Mouse (Mus musculus): ENCODE results near the gene Yes1.
A peak's percentile ranks its signal among the peaks of the same experiment; 100 is the strongest.
"Not testable (repeated sequence)": the region's sequence is repeated elsewhere in the genome, so short reads cannot be mapped to it uniquely, and the experiment has no call there.

The Yes1 gene

DNA sequence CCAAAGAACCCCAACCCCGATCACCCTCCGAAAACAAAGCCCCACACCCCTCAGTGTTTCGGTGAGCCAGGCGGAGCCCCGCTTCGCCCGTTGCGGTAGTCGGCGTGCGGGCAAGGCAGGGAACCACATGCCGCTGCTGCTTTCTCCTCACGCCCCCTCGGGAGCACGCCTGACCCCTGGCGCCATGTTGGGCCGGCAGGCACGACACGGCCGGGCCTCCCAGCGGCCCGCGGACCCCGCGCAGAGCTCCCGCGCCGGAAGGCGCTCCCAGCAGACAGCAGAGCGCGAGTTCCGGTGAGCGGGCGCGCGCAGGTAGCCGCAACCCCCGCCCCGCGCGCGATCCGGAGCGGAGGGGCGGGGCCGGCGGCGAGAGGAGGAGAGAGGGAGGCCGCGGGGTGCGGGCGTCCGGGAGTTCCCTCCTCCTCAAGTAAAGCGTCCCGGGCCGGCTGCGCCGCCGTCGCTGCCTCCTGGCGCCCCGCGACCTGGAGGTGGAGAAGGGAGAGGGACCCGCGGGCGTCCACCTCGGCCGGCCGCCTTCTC is at the start of gene Yes1:
Yes1 (plus strand) TSS at position 371 of the 540 bp plus-strand sequence.
- DNase-seq, result peak; percentile 91

DNA sequence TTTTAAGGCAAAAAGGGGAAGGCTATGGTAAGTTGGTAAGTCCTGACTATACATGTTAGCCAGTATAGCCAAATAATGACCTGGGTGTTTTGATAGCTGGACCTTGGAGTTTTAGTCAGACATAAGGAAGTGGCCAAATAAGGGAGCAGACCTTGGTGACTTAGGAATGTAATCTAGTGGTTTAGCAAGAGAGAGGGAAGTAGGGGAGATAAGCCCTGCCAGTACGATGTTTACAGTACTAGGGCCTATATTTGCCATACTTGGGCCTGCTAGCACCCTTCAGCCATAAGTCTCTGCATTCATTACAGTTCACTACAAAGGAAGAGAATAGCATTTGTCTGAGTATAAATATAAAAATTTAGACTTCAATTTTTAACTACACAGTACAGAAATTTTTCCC is 46.3 kb upstream of the Yes1 start:
- no peak for DNase-seq

DNA sequence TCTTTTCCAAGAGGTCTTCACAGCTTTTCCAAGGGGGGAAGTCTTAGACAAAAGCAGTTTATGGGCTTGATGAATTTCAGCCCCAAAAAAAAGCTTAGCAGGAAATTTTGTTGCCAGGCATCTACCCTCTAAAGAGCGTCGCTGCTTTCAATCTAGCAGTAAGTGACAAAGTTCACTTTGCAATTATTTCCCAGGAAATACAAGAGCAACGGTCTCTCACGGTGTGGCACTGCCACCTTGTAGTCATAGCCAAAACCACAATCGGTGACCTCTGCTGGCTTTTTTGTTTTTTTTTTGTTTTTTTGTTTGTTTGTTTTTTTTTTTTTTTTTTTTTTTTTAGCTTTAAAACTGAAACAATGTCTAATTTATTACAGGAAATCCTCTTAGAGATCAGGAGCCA is 39.2 kb upstream of the Yes1 start:
- DNase-seq, result no peak

DNA sequence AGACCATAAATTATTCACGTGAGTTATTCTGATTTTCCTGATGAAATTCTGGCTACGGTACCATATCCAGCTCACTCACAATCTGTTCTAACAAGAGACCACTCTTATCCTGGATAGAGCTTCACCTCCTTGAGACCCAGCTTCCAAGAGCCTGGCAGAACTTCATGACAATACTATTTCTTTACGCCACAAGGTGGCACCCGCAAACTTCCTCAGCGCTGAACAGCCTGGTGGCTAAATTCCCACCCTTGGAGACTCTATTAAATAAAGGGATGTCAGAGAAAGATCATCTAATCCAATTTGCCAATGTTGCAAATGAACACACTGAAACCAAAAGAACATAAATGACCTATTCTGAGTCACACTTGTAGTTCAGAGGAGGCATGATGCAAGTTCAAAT is 22.8 kb upstream of the Yes1 start:
- DNase-seq, result peak; percentile 68

DNA sequence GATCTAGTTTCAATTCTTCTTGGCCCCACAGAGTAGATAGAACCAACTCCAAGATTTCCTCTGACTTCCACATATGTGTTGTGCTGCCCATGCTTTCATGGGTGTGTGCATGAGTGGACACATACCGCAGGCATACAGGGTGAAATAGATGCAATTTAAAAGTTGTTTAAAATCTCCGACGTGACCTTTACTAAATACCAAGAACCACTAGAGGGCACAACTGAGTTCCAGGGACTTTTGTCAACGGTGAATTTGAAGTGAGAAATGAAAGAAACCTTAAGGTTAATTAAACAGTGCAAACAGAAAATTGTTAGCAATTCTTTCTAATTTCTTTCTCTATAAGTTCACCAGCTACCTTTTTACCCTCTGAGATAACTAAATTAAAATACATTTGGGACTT is 17.2 kb upstream of the Yes1 start:
- DNase-seq, result peak; percentile 52

DNA sequence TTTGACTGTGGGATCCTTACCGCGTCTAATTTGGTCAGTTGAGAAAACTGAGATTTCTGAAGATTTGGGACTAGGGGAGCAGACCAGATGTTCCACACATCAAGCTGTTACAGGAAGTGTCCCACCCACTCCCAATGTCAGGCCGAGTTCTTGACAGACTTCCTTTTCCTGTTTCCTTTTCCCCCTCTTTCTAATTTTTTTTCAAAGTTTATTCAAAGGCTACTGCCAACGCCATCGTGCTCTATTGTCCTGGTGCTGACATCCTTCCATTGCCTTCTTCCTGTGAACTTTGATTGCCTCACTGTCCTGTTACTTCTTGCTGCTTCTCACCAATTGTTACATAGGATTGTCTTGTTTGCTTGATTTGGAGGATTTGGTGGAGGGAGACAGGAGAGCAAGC is 16.6 kb upstream of the Yes1 start:
- no peak for DNase-seq

DNA sequence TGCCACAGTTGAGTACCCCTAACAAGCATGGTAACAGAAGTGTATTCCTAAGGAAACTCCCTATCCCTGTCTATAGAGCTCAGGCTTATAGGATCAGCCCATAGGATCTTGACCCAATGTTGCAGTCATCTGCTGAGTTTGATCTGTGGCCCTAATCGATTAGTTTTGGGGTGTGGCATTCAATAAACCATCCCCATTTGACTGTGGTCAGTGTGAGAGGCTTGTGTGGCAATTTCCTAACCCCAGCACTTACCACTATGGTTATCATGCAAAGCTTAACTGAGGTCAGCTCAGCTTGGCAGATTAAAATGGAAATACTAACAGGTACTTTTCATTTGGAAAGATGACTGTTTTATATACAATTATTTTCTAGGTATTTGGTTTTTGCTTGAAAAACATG is 5.1 kb upstream of the Yes1 start:
- no peak for DNase-seq

DNA sequence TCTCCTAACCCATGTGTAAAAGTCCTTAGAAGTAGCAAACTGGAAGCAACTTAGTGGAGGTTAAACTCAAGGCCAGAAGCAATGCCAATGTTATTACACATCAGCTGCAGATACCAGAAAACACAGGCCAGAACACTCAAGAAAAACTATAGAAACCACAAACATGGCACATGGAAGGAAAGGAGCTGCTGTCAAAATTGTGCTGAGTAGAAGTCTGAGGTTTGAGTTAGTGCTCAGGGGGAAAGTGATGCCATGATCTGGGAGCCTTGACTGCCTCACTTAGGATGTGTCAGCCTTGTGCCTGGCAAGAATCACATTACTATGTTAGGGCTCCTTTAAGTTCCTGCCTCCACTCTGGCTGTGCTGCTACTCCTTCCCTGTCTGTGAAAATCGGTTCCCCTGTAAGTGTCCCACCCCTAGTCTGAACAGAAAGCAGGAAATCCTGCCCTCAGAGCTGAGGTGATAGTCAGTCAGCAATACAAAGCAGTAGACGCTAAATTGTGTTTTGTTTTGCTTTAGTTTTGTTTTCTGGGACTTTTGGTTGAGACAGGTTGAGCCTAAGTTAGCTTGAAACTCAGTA is 3.1 kb upstream of the Yes1 start:
- no peak for DNase-seq

DNA sequence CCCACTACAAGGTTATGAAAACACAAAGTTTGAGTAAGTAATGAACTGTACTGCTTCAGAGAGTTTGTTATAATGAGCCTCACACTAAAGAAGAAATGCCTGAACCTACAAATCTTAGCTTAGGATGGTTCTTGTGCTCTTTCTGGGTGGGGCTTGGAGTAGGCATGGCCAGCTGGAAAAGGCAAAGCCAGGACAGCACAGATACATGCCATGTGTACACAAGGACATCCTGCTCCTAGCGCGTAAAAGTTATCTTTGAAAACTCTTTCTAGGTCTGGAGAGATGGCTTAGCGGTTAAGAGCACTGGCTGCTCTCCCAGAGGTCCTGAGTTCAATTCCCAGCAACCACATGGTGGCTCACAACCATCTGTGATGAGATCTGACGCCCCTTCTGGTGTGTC is 2.5 kb upstream of the Yes1 start:
- DNase-seq, result no peak

DNA sequence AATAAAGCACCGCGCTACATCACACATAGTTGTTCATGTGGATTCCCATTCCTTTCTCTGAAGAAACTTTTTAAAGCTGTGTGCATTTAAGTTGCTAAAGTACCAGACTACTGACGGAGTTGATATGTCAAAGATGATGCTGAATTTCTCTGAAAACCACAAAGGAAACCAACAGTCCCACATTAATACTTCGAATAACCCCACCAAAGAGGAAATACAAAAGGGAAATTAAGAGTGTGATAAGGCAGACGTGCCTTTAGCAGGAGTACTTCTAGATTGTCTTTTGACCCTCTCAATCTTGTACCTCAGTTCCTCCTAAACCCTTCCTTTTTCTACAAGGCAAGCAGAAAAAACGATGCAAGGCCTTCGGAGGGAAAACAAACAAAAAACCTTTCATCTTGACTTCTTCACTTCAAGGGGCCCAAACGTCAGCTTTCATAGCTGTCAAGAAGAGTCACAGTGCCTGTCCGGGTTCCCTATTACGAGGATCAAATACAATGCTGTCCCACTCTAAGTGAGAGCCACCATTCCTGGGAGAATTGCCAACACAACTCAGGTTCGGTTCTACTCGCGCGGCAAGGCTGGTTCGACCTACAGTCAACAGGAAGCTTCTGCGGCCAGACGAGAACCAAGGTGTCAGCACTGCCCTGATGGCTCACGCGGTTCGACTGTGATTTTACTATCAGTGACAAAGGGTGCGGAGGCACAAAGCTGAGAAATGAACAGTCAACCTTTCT is 739 bp upstream of the Yes1 start:
- no peak for DNase-seq

DNA sequence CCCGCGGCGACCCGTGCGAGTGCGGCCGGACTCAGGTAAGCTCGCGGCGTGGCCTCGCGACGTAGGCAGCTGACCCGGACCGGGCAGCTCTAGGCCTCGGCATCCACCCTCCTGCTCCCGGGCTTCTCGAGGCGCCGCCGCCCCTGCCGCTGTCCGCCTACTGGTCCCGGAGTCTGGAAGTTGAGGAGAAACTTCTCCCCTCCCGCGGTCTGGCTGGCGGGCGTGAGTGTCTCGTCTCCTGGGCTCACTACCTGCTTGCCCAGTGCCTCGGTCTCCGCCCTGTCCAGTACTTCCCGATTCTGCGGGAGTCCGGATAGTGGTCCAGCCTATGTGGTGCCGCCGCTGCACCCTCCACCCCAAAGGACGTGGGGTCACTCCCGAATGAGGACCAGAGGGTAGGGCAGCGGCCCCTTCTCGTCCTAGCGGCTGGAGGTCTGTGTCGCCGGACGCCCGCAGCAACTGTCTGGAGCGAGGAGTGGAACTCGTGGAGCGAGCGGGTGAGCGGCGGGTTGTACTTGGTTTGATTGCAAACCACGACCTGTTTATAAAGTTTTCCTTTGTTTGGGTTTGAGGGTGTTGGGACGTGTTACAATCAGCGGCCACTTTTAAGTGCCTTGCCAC is 480 bp downstream of the Yes1 start:
- no peak for DNase-seq

DNA sequence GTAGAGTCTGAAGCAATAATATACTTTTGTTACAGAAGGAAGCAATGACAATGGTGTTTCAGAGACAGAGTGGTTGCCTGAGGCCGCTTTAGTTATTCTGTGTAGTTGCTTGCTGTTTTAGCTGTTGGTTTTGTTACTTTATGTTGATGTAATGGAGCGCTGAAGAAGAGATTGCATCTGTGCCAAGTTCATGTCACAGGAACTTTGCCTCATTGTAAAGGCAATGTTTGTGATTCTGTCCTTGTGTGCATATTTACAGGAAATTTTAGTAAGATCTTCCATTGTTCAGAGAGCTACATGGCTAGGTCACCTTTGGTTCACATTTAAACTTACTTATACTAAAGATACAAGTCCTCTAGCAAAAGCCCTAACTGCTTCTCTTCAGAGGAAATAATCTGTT is 3.3 kb downstream of the Yes1 start:
- DNase-seq, result no peak

DNA sequence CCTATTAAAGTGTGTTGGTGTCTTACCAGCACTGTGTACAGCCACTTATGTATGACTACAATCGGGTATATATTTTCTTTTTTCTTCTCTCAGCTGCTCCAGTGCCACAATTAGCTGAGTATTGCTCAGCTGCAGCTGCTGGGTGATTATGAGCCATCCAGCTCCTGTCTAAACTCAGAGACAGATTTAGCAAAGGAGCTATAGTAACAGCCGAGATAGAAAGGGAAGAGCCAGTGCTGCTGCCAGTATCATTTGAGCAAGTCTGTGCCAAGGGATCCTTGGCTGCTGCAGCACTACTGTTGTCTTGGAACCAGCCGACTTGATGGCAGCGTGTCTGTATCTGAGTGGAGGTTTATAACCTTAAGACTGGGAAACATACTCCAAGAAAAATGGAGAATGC is 3.7 kb downstream of the Yes1 start:
- no peak for DNase-seq

DNA sequence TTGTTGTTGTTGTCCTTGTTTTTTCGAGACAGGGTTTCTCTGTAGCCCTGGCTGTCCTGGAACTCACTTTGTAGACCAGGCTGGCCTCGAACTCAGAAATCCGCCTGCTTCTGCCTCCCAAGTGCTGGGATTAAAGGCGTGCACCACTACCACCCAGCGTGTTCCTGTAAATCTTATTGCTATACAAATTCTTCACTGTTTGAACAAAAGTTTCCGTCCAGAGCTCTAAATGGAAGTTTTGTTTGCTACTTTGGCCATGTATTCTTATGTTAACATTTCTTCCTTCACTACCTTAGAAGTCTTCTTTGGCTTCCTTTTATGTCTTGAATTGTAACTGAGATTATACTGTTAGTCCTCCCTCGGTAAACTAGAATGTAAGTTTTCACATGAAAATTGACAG is 5.5 kb downstream of the Yes1 start:
- DNase-seq, result not testable (repeated sequence)

DNA sequence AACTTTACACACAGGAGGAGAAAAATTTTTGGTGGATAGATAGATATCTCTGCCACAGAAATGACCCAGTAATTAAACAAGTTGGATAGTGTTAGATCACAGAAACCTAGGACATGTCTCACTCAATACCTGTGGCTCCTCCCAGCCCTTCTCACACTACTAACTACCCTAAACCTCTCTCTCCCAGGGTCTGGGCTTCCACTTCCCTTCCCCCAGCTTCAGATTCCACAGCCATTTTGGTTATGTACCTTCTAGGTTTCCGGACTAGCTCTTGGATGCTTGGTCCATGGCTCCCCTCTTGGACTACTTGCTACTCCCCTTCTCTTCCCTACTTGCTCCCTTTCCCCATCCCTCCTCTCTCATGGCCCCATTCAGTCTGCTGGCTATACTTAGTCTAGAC is 6.9 kb downstream of the Yes1 start:
- DNase-seq, result no peak

DNA sequence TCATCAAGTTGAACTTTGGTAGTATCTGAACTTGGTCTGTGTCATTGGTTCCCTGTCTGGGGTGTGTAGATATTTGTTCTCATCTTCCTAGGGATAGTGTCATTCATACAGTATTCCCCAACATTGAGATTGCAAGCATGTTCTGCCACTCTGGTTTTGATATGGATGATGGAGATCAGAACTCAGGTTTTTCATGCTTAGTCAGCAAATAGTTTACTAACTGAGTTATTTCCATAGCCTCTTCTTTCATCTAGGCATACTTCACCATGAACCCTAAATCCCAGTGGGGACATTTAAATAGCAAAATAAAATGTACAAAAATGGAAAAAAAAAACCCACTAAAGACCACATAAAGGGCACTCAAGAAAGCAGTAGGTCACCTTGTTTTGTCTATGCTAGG is 12.7 kb downstream of the Yes1 start:
- DNase-seq, result no peak

DNA sequence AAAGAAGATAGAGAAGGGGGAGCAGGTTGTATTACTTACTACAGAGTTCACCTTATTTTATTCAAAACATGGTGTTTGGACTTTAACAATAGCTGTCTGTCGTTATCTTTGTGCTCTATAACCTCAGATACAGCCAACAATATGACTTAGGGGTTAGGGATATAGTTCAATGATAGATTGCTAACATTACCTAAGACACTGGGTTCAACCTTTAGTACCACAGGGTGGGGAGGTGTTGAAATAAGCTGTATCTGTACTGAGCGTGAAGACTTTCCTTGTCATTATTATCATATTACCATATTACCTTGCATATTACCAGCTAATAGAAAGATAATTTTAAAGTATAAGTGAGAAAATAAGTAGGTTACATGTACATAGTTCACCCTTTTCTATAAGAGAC is 13.8 kb downstream of the Yes1 start:
- DNase-seq, result no peak

DNA sequence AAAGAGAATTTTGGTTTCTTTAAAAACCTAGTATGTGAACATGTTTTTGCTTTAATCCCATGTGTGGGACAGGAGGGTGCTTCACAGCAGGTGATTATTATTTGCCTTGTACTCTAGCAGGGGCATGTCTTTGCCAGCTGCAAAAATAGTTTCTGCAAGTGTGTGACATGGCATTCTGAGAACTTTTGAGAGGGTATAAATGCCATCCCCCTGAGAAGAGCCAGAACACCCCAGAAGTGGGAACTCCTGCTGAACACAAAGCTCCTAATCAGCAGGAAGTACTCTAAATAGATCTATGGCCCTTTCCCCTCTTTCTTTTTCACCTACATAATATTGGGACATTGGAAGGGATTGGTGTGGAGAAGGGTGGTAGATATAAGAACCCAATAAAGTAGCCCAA is 22.2 kb downstream of the Yes1 start:
- no peak for DNase-seq

DNA sequence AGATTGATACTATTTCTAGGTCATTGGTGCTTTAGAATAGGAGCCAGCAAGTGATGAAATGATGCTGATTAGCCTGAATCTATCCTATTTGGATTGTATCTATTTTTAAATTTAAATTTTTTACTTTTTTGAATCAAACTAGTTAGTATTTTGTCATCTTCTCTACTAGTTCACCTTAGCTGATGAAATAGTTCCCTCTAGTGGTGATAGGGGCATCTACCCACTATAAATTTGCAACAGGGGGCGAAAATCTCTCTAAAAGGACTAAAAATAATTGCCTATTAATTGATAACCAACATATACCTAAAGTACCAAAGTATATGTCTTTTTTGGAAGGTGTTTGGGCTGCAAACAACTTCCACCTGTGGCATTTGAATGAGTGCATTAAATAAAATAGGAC is 46.4 kb downstream of the Yes1 start:
- DNase-seq, result peak; percentile 37

DNA sequence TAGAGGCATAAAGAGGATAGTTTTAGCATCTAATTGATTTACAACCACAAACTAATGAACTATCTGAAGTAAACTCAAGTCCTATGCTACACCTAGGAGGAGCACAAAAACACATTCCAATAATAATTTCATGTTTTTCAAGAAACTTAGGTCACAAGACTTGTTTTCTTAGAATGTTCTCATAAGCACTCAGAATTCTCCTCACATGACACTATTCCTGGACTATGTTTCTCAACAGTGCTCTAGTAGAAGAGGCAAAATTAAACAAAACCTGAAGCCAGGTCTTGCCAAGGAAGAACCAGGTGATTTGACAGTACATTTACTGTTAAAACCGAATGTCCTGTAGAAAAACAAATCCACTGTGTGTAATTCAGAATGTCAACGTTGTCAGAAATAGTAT is 71.5 kb downstream of the Yes1 start:
- DNase-seq, result no peak

DNA sequence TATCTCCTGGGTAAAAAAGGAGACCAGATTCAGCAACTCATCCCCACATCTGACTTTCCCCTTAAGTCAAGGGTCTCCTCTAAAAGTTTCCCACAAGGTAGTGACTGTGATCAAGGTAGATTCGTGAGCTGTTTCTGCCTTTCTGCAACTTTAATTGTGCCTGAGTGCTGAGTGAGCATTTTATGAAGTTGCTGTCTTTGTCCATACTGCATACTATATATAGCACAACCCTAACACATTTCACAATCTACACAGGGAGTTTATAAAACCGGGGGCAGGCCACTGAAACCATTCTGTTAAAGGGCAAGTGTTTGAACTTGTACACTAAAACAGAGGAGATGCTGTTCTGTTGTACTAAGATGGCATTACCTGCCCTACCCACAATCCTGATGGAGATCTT is 82.4 kb downstream of the Yes1 start:
- no peak for DNase-seq

DNA sequence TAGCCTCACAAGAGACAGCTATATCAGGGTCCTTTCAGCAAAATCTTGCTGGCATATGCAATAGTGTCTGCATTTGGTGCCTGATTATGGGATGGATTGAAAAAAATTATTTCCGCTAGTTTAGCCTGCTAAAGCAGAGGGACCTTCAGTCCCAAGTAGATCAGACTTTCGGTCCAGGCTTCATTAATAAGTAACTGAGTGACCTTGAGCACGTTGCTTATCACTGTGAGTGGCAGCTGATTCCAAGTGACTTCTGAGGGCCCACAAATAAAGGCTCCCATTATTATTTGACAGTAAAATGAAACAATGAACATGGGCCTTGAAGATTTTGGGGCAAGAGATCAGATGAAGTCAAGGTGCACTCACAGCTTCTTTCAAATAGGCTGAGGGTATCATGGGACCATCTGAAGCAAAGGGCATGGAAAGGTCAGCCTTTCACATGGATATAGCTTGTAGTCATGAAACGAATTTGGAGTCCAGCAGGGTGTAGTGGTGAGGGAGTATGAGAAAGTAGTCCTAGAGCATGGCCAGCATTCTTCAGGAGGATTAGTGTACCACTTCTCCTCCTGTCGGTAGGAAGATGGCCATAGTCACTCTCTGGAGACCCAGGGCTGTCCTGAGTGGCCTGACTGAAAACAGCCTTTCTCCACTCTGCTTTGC is 86.4 kb downstream of the Yes1 start:
- DNase-seq, result no peak

DNA sequence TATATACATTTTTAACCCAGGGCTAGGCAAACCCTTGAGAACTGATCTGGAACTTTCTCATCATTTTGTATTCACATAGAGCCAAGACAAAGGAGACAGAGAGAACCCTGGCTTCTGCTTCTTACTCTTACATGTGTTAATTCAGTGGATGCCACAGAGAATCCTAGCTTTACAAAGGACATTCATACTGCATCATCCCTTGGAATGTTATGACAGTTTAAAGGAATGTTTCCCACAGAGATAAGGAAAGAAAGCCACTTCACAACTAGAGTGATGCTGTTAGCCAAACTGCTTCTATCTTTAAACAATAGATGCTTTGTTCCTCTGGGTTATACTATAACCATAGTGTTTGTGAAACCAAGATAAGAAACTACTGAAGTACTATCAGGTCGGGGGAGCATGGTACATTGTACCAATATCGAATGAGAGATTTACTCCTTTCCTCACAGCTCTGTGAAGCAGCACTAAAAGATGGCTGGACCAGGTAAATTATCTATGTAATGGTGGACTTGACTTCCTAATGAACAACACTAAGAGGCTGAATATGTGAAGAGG is 95.3 kb downstream of the Yes1 start:
- DNase-seq, result no peak

DNA sequence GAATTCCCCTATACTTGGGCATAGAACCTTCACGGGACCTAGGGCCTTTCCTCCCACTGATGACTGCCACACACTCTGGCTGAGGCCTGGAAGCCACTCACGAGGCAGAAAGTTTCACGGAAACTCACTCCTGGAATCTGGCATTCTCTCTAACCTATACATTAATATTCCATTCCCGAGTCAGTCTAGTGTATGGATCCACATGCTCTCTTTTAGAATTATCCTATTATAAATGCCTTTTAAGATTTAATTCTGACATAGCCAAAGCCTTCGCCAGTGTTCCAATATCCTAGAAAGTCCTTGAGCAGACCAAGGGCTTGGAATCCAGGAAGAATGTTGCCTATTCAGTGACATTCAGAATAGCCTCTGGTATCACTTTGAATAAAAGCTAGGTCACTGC is 100.5 kb downstream of the Yes1 start:
- no peak for DNase-seq
